Mouse (Mus musculus): ENCODE data around the gene Hoga1. TPM values are rescaled to one million over a fixed set of nuclear protein-coding genes. Genes with fewer than 3 reads are reported as not detected.
A peak's percentile ranks its signal among the peaks of the same experiment; 100 is the strongest.

The Hoga1 gene
- polyA plus RNA-seq (2015; fragmentation: Nextera tagmentation; extraction: Ambion mirVana) = 0.44 and 1.4 TPM in 2 replicates

GRCm38 (mm10) chr19:42045269-42046102, at the start of gene Hoga1:
Gene Hoga1, plus strand, starts transcription at chr19:42045610.
- peak within 1 kb of the TSS; percentile 66 for H3K9ac ChIP-seq
- peak within 1 kb of the TSS; percentile 65 for H3K4me2 ChIP-seq
- peaks cover 5% of the 10 kb centered on the region for H3K27me3 ChIP-seq (replicated peaks)
- H3K27ac ChIP-seq (replicated peaks) = no peak within 1 kb of the TSS
- H3K4me3 ChIP-seq = peak within 1 kb of the TSS; percentile 48
- WGBS = 23% methylated on average over 23 of the region's 23 CpGs
- peaks cover 9% of the 10 kb centered on the region for H3K4me1 ChIP-seq
- no peaks in the 10 kb centered on the region for H3K9me3 ChIP-seq
- peak; percentile 70; the same call in 1 of the 2 replicates for ATAC-seq (ENCODE audit: extremely low read depth, insufficient number of reproducible peaks, low FRiP score, low TSS enrichment)
- H3K36me3 ChIP-seq = no peaks in the 10 kb centered on the region

GRCm38 (mm10) chr19:41997090-41997489, 48.3 kb upstream of the Hoga1 start:
- H3K4me2 ChIP-seq = peak overlapping the region; percentile 13; the same call in 1 of the 2 replicates
- ATAC-seq (ENCODE audit: extremely low read depth, insufficient number of reproducible peaks, low FRiP score, low TSS enrichment) = no peak

GRCm38 (mm10) chr19:41998770-41999548, 46.5 kb upstream of the Hoga1 start:
- ATAC-seq (ENCODE audit: extremely low read depth, insufficient number of reproducible peaks, low FRiP score, low TSS enrichment) = no peak
- Histone ChIP-seq H3K4me3 (no peak overlapping the region), H3K27me3 (replicated peaks) (no peaks in the 10 kb centered on the region), H3K36me3 (no peaks in the 10 kb centered on the region), H3K9ac (no peak overlapping the region), H3K4me1 (peaks cover 68% of the 10 kb centered on the region), H3K27ac (replicated peaks) (peak overlapping the region; percentile 58), H3K4me2 (no peak overlapping the region), H3K9me3 (no peaks in the 10 kb centered on the region)
- 70% methylated on average over 9 of the region's 9 CpGs for WGBS

More at GRCm38 (mm10) chr19:41997090-41997489, 48.3 kb upstream of the Hoga1 start:
- H3K27ac ChIP-seq (replicated peaks) = peak overlapping the region; percentile 46
- H3K4me1 ChIP-seq = peaks cover 76% of the 10 kb centered on the region
- no peaks in the 10 kb centered on the region for H3K27me3 ChIP-seq (replicated peaks)
- WGBS = 39% methylated on average over 10 of the region's 10 CpGs
- no peaks in the 10 kb centered on the region for H3K36me3 ChIP-seq
- no peaks in the 10 kb centered on the region for H3K9me3 ChIP-seq
- H3K9ac ChIP-seq = peak overlapping the region; percentile 25
- H3K4me3 ChIP-seq = no peak overlapping the region

- WGBS = 71% methylated on average over 4 of the region's 4 CpGs
Measured at GRCm38 (mm10) chr19:41999688-42000283, 45.6 kb upstream of the Hoga1 start.

GRCm38 (mm10) chr19:42000446-42000958, 44.9 kb upstream of the Hoga1 start:
- Histone ChIP-seq H3K9ac (peak overlapping the region; percentile 58; the same call in 1 of the 2 replicates), H3K4me2 (no peak overlapping the region), H3K27ac (replicated peaks) (peak overlapping the region; percentile 58), H3K27me3 (replicated peaks) (no peaks in the 10 kb centered on the region), H3K4me3 (no peak overlapping the region), H3K4me1 (peaks cover 75% of the 10 kb centered on the region), H3K9me3 (no peaks in the 10 kb centered on the region), H3K36me3 (no peaks in the 10 kb centered on the region)
- 33% methylated on average over 4 of the region's 4 CpGs for WGBS
- no peak for ATAC-seq (ENCODE audit: extremely low read depth, insufficient number of reproducible peaks, low FRiP score, low TSS enrichment)

More at GRCm38 (mm10) chr19:41999688-42000283, 45.6 kb upstream of the Hoga1 start:
- Histone ChIP-seq H3K4me1 (peaks cover 73% of the 10 kb centered on the region), H3K27me3 (replicated peaks) (no peaks in the 10 kb centered on the region), H3K27ac (replicated peaks) (peak overlapping the region; percentile 58), H3K36me3 (no peaks in the 10 kb centered on the region), H3K9ac (no peak overlapping the region), H3K9me3 (no peaks in the 10 kb centered on the region), H3K4me3 (no peak overlapping the region), H3K4me2 (no peak overlapping the region)
- ATAC-seq (ENCODE audit: extremely low read depth, insufficient number of reproducible peaks, low FRiP score, low TSS enrichment) = no peak

- WGBS = 85% methylated on average over 12 of the region's 12 CpGs
- ATAC-seq (ENCODE audit: extremely low read depth, insufficient number of reproducible peaks, low FRiP score, low TSS enrichment) = no peak
- Histone ChIP-seq H3K27ac (replicated peaks) (peak overlapping the region; percentile 58), H3K4me3 (no peak overlapping the region), H3K27me3 (replicated peaks) (no peaks in the 10 kb centered on the region), H3K9ac (no peak overlapping the region), H3K4me1 (peaks cover 75% of the 10 kb centered on the region), H3K9me3 (no peaks in the 10 kb centered on the region), H3K36me3 (no peaks in the 10 kb centered on the region), H3K4me2 (no peak overlapping the region)
Measured at GRCm38 (mm10) chr19:42001253-42001980, 44.0 kb upstream of the Hoga1 start.

- Histone ChIP-seq H3K4me1 (peaks cover 77% of the 10 kb centered on the region), H3K9me3 (no peaks in the 10 kb centered on the region), H3K9ac (no peak overlapping the region), H3K36me3 (no peaks in the 10 kb centered on the region), H3K4me2 (no peak overlapping the region), H3K4me3 (no peak overlapping the region), H3K27me3 (replicated peaks) (no peaks in the 10 kb centered on the region), H3K27ac (replicated peaks) (peak overlapping the region; percentile 63)
- ATAC-seq (ENCODE audit: extremely low read depth, insufficient number of reproducible peaks, low FRiP score, low TSS enrichment) = no peak
- 29% methylated on average over 6 of the region's 6 CpGs for WGBS
Measured at GRCm38 (mm10) chr19:42004258-42004657, 41.2 kb upstream of the Hoga1 start.

- Histone ChIP-seq H3K27ac (replicated peaks) (peak overlapping the region; percentile 37; the same call in 1 of the 2 replicates), H3K4me1 (peaks cover 68% of the 10 kb centered on the region)
Measured at GRCm38 (mm10) chr19:42005616-42006015, 39.8 kb upstream of the Hoga1 start.

GRCm38 (mm10) chr19:42006568-42006967, 38.8 kb upstream of the Hoga1 start:
- Histone ChIP-seq H3K9ac (peak overlapping the region; percentile 34; the same call in 1 of the 2 replicates), H3K27me3 (replicated peaks) (no peaks in the 10 kb centered on the region), H3K27ac (replicated peaks) (no peak overlapping the region), H3K36me3 (no peaks in the 10 kb centered on the region), H3K4me2 (no peak overlapping the region), H3K9me3 (no peaks in the 10 kb centered on the region), H3K4me3 (no peak overlapping the region), H3K4me1 (peaks cover 66% of the 10 kb centered on the region)
- ATAC-seq (ENCODE audit: extremely low read depth, insufficient number of reproducible peaks, low FRiP score, low TSS enrichment) = no peak
- WGBS = 68% methylated on average over 8 of the region's 8 CpGs

More at GRCm38 (mm10) chr19:42005616-42006015, 39.8 kb upstream of the Hoga1 start:
- no peak for ATAC-seq (ENCODE audit: extremely low read depth, insufficient number of reproducible peaks, low FRiP score, low TSS enrichment)
- H3K4me2 ChIP-seq = no peak overlapping the region
- WGBS = 45% methylated on average over 3 of the region's 3 CpGs
- H3K36me3 ChIP-seq = no peaks in the 10 kb centered on the region
- H3K9ac ChIP-seq = no peak overlapping the region
- no peaks in the 10 kb centered on the region for H3K9me3 ChIP-seq
- H3K4me3 ChIP-seq = no peak overlapping the region
- no peaks in the 10 kb centered on the region for H3K27me3 ChIP-seq (replicated peaks)

- Histone ChIP-seq H3K27me3 (replicated peaks) (no peaks in the 10 kb centered on the region), H3K9ac (0 out of 2 replicates have a peak overlapping the region, but pooled peaks have one; percentile 12), H3K4me2 (no peak overlapping the region), H3K36me3 (no peaks in the 10 kb centered on the region), H3K9me3 (no peaks in the 10 kb centered on the region), H3K27ac (replicated peaks) (peak overlapping the region; percentile 65), H3K4me3 (no peak overlapping the region), H3K4me1 (peaks cover 66% of the 10 kb centered on the region)
- no peak for ATAC-seq (ENCODE audit: extremely low read depth, insufficient number of reproducible peaks, low FRiP score, low TSS enrichment)
- WGBS = 47% methylated on average over 3 of the region's 3 CpGs
Measured at GRCm38 (mm10) chr19:42008586-42008985, 36.8 kb upstream of the Hoga1 start.
